Mouse (Mus musculus): ENCODE results near the gene Rpl23.
"Not testable (repeated sequence)": the region's sequence is repeated elsewhere in the genome, so short reads cannot be mapped to it uniquely, and the experiment has no call there.

Rpl23 gene

GRCm38 (mm10) chr11:97766154-97766881 lies 15.9 kb downstream of the Rpl23 start, which contains the start of gene Cwc25:
Gene Cwc25, minus strand, starts transcription at chr11:97766556.
- DNase-seq (ENCODE audit: low read depth): peak; percentile 96

GRCm38 (mm10) chr11:97761638-97762037 lies 20.6 kb downstream of the Rpl23 start:
- no peak for DNase-seq (ENCODE audit: low read depth)

GRCm38 (mm10) chr11:97758942-97759341 lies 23.3 kb downstream of the Rpl23 start:
- DNase-seq (ENCODE audit: low read depth): no peak

- no peak for DNase-seq (ENCODE audit: low read depth)
These were observed 24.1 kb downstream of the Rpl23 start for GRCm38 (mm10) chr11:97758125-97758524.

- DNase-seq (ENCODE audit: low read depth): no peak
These were observed 29.0 kb downstream of the Rpl23 start for GRCm38 (mm10) chr11:97753277-97753676.

GRCm38 (mm10) chr11:97748496-97748895 lies 33.7 kb downstream of the Rpl23 start:
- no peak for DNase-seq (ENCODE audit: low read depth)

GRCm38 (mm10) chr11:97747773-97748172 lies 34.5 kb downstream of the Rpl23 start:
- no peak for DNase-seq (ENCODE audit: low read depth)

GRCm38 (mm10) chr11:97745331-97745721 lies 36.9 kb downstream of the Rpl23 start:
- DNase-seq (ENCODE audit: low read depth): no peak

GRCm38 (mm10) chr11:97744718-97745330 lies 37.4 kb downstream of the Rpl23 start:
- peak; percentile 98 for DNase-seq (ENCODE audit: low read depth)

GRCm38 (mm10) chr11:97744063-97744717 lies 38.0 kb downstream of the Rpl23 start, which contains the start of gene Pip4k2b:
Gene Pip4k2b, minus strand, starts transcription at chr11:97744704.
- DNase-seq (ENCODE audit: low read depth): no peak

- peak; percentile 46 for DNase-seq (ENCODE audit: low read depth)
These were observed 38.8 kb downstream of the Rpl23 start for GRCm38 (mm10) chr11:97743423-97743822.

- no peak for DNase-seq (ENCODE audit: low read depth)
These were observed 39.6 kb downstream of the Rpl23 start for GRCm38 (mm10) chr11:97742591-97742990.

- no peak for DNase-seq (ENCODE audit: low read depth)
These were observed 40.1 kb downstream of the Rpl23 start for GRCm38 (mm10) chr11:97742157-97742556.

GRCm38 (mm10) chr11:97740190-97740589 lies 42.0 kb downstream of the Rpl23 start:
- DNase-seq (ENCODE audit: low read depth): no peak

GRCm38 (mm10) chr11:97739155-97739554 lies 43.1 kb downstream of the Rpl23 start:
- peak; percentile 53 for DNase-seq (ENCODE audit: low read depth)

GRCm38 (mm10) chr11:97738703-97739102 lies 43.5 kb downstream of the Rpl23 start:
- peak; percentile 63 for DNase-seq (ENCODE audit: low read depth)

GRCm38 (mm10) chr11:97737600-97737999 lies 44.6 kb downstream of the Rpl23 start:
- no peak for DNase-seq (ENCODE audit: low read depth)

- DNase-seq (ENCODE audit: low read depth): no peak
These were observed 45.6 kb downstream of the Rpl23 start for GRCm38 (mm10) chr11:97736645-97737044.

GRCm38 (mm10) chr11:97734810-97735209 lies 47.4 kb downstream of the Rpl23 start:
- DNase-seq (ENCODE audit: low read depth): not testable (repeated sequence)

GRCm38 (mm10) chr11:97733689-97734088 lies 48.5 kb downstream of the Rpl23 start:
- DNase-seq (ENCODE audit: low read depth): no peak

GRCm38 (mm10) chr11:97728730-97729129 lies 53.5 kb downstream of the Rpl23 start:
- peak; percentile 65 for DNase-seq (ENCODE audit: low read depth)

- peak; percentile 84 for DNase-seq (ENCODE audit: low read depth)
These were observed 53.9 kb downstream of the Rpl23 start for GRCm38 (mm10) chr11:97728311-97728710.

Data from naive thymus-derived CD4-positive, alpha-beta T cell, adult 2 months (primary cell).